Mouse (Mus musculus): ENCODE results near the gene Zswim3. TPM values are rescaled to one million over a fixed set of nuclear protein-coding genes. Genes with fewer than 3 reads are reported as not detected.

Gene Zswim3
- polyA plus RNA-seq, 2 experiments: 2.4 to 3.7 TPM

GRCm38 (mm10) chr2:164790451-164790850 is 14.4 kb upstream of the Zswim3 start:
- H3K9me3 ChIP-seq (ENCODE audit: control insufficient read depth, low read length): no peaks in the 10 kb centered on the region
- H3K4me3 ChIP-seq (ENCODE audit: insufficient read depth in 1 of 2, low read depth in 2 of 2, low read length in 2 of 2): no peak overlapping the region
- H3K36me3 ChIP-seq (replicated peaks; ENCODE audit: control insufficient read depth, insufficient read depth, low read depth): peaks cover 15% of the 10 kb centered on the region
- H3K4me1 ChIP-seq (replicated peaks; ENCODE audit: control insufficient read depth in 2 of 2, insufficient read depth in 2 of 2, low read length in 1 of 2): peaks cover 7 to 21% of the 10 kb centered on the region in 2 experiments
- 77% methylated on average over 4 of the region's 4 CpGs for WGBS (ENCODE audit: insufficient replicate concordance)
- DNase-seq (ENCODE audit: low read depth in 3 of 3, low spot score in 3 of 3): no peak
- TF ChIP-seq EP300 (IDR thresholded peaks at IDR 0.05; ENCODE audit: low read depth) (no peak), CTCF (IDR thresholded peaks at IDR 0.05; ENCODE audit: low read depth) (no peak)
- H3K27me3 ChIP-seq (ENCODE audit: control insufficient read depth, insufficient read depth, low read length): peaks cover 3% of the 10 kb centered on the region; the same call in 1 of the 2 replicates
- H3K9ac ChIP-seq (replicated peaks): no peak overlapping the region
- H3K4me2 ChIP-seq (ENCODE audit: low read depth): no peak overlapping the region
- ATAC-seq (ENCODE audit: insufficient read depth): no peak
- H3K27ac ChIP-seq: no peak overlapping the region

DNA sequence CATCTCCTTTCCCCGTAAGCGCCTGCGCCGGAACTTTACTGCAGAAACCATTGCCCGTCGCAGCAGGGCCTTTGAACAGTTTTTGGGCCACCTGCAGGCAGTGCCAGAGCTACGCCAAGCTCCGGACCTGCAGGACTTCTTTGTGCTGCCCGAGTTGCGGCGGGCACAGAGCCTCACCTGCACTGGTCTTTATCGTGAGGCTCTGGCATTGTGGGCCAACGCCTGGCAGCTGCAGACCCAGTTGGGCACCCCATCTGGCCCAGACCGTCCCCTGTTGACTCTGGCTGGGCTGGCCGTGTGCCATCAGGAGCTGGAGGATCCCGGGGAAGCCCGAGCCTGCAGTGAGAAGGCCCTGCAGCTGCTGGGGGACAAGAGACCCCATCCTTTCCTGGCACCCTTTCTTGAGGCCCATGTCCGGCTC is 13.0 kb upstream of the Zswim3 start:
- H3K27me3 ChIP-seq (ENCODE audit: control insufficient read depth, insufficient read depth, low read length): no peaks in the 10 kb centered on the region
- no peak overlapping the region for H3K27ac ChIP-seq
- H3K9me3 ChIP-seq (ENCODE audit: control insufficient read depth, low read length): no peaks in the 10 kb centered on the region
- H3K4me3 ChIP-seq (ENCODE audit: insufficient read depth in 1 of 2, low read depth in 2 of 2, low read length in 2 of 2): no peak overlapping the region
- peaks cover 7 to 15% of the 10 kb centered on the region in 2 experiments; a peak in 3 of 4 replicates for H3K4me1 ChIP-seq (replicated peaks; ENCODE audit: control insufficient read depth in 2 of 2, insufficient read depth in 2 of 2, low read length in 1 of 2)
- no peak for ATAC-seq (ENCODE audit: insufficient read depth)
- no peak overlapping the region for H3K4me2 ChIP-seq (ENCODE audit: low read depth)
- no peak for TF ChIP-seq EP300 (IDR thresholded peaks at IDR 0.05; ENCODE audit: low read depth)
- TF ChIP-seq CTCF (IDR thresholded peaks at IDR 0.05; ENCODE audit: low read depth): 0 out of 2 replicates have a peak, but pooled peaks have one; percentile 3
- 89% methylated on average over 18 of the region's 18 CpGs for WGBS (ENCODE audit: insufficient replicate concordance)
- no peak for DNase-seq (ENCODE audit: low read depth in 3 of 3, low spot score in 3 of 3)
- no peak overlapping the region for H3K9ac ChIP-seq (replicated peaks)
- H3K36me3 ChIP-seq (replicated peaks; ENCODE audit: control insufficient read depth, insufficient read depth, low read depth): peaks cover 20% of the 10 kb centered on the region

DNA sequence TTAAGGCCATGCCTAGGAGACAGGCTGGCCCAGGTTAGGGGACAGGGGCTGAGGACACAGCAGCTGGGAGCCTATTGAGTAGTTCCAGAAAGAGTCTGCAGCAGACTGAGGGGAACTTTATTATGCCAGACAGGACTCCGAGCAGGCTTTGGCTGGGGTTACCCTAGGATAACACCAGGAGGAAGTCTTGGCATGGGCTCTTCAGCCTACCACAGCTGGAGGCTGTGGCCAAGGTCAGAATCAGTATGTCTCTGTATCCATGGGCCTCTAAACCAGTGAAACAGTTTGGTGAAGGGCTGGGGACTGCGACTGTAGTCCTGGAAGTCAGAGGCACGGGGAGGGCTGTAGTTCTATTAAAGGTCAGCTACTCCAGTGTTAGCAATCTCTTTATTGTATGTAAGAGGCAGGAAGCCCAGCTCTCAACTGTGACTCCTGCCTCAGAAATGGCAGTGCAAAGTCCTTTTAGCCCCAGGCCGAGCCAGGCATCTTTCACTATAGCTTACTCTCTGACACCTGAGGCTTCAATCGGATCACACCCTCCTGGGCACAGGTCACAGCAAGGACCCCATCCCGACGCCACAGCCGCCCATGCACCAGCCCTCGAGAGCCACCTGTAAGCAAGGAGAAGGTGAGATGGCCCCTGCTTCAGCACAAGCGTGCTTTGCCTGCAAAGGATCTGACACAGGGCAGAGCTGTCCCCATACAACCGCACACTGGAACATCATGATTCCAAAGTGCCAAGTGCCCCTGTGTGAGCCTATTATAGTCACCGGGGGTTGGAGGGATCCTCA is 12.3 kb upstream of the Zswim3 start:
- TF ChIP-seq CTCF (IDR thresholded peaks at IDR 0.05; ENCODE audit: low read depth): no peak
- TF ChIP-seq EP300 (IDR thresholded peaks at IDR 0.05; ENCODE audit: low read depth): no peak
- ATAC-seq (ENCODE audit: insufficient read depth) (no peak), DNase-seq (ENCODE audit: low read depth in 3 of 3, low spot score in 3 of 3) (no peak)
- Histone ChIP-seq H3K9ac (replicated peaks) (no peak overlapping the region), H3K27me3 (ENCODE audit: control insufficient read depth, insufficient read depth, low read length) (no peaks in the 10 kb centered on the region), H3K4me3 (ENCODE audit: insufficient read depth in 1 of 2, low read depth in 2 of 2, low read length in 2 of 2) (no peak overlapping the region), H3K4me2 (ENCODE audit: low read depth) (no peak overlapping the region), H3K4me1 (replicated peaks; ENCODE audit: control insufficient read depth in 2 of 2, insufficient read depth in 2 of 2, low read length in 1 of 2) (peaks cover 7 to 13% of the 10 kb centered on the region in 2 experiments; a peak in 3 of 4 replicates), H3K36me3 (replicated peaks; ENCODE audit: control insufficient read depth, insufficient read depth, low read depth) (peaks cover 24% of the 10 kb centered on the region), H3K27ac (no peak overlapping the region), H3K9me3 (ENCODE audit: control insufficient read depth, low read length) (no peaks in the 10 kb centered on the region)
- WGBS (ENCODE audit: insufficient replicate concordance): 85% methylated on average over 12 of the region's 12 CpGs

- WGBS (ENCODE audit: insufficient replicate concordance): 90% methylated on average over 3 of the region's 3 CpGs
- ATAC-seq (ENCODE audit: insufficient read depth) (peak; percentile 32; the same call in 1 of the 2 replicates), DNase-seq (ENCODE audit: low read depth in 3 of 3, low spot score in 3 of 3) (peak in 1 of 3 experiments; percentile 45)
- no peaks in the 10 kb centered on the region for H3K9me3 ChIP-seq (ENCODE audit: control insufficient read depth, low read length)
- H3K27me3 ChIP-seq (ENCODE audit: control insufficient read depth, insufficient read depth, low read length): no peaks in the 10 kb centered on the region
- no peak overlapping the region for H3K4me3 ChIP-seq (ENCODE audit: insufficient read depth in 1 of 2, low read depth in 2 of 2, low read length in 2 of 2)
- H3K27ac ChIP-seq: no peak overlapping the region; the same call in 1 of the 2 replicates
- no peak overlapping the region for H3K9ac ChIP-seq (replicated peaks)
- peaks cover 31% of the 10 kb centered on the region for H3K36me3 ChIP-seq (replicated peaks; ENCODE audit: control insufficient read depth, insufficient read depth, low read depth)
- no peak for TF ChIP-seq EP300 (IDR thresholded peaks at IDR 0.05; ENCODE audit: low read depth)
- peak; percentile 94 for TF ChIP-seq CTCF (IDR thresholded peaks at IDR 0.05; ENCODE audit: low read depth)
- peaks cover 5 to 12% of the 10 kb centered on the region in 2 experiments; a peak in 3 of 4 replicates for H3K4me1 ChIP-seq (replicated peaks; ENCODE audit: control insufficient read depth in 2 of 2, insufficient read depth in 2 of 2, low read length in 1 of 2)
- no peak overlapping the region for H3K4me2 ChIP-seq (ENCODE audit: low read depth)
These were observed 11.7 kb upstream of the Zswim3 start for GRCm38 (mm10) chr2:164793236-164793635.

GRCm38 (mm10) chr2:164793772-164794171 is 11.1 kb upstream of the Zswim3 start:
- H3K4me1 ChIP-seq (replicated peaks; ENCODE audit: control insufficient read depth in 2 of 2, insufficient read depth in 2 of 2, low read length in 1 of 2): peaks cover 0 to 6% of the 10 kb centered on the region in 2 experiments; a peak in 2 of 4 replicates
- no peak overlapping the region for H3K4me2 ChIP-seq (ENCODE audit: low read depth)
- peak overlapping the region; percentile 14; the same call in 1 of the 2 replicates for H3K27ac ChIP-seq
- 72% methylated on average over 2 of the region's 2 CpGs for WGBS (ENCODE audit: insufficient replicate concordance)
- DNase-seq (ENCODE audit: low read depth in 3 of 3, low spot score in 3 of 3) (no peak), ATAC-seq (ENCODE audit: insufficient read depth) (peak; percentile 17; the same call in 1 of the 2 replicates)
- TF ChIP-seq CTCF (IDR thresholded peaks at IDR 0.05; ENCODE audit: low read depth) (no peak), EP300 (IDR thresholded peaks at IDR 0.05; ENCODE audit: low read depth) (no peak)
- H3K4me3 ChIP-seq (ENCODE audit: insufficient read depth in 1 of 2, low read depth in 2 of 2, low read length in 2 of 2): no peak overlapping the region
- no peak overlapping the region for H3K9ac ChIP-seq (replicated peaks)
- H3K36me3 ChIP-seq (replicated peaks; ENCODE audit: control insufficient read depth, insufficient read depth, low read depth): peaks cover 31% of the 10 kb centered on the region
- H3K27me3 ChIP-seq (ENCODE audit: control insufficient read depth, insufficient read depth, low read length): no peaks in the 10 kb centered on the region
- H3K9me3 ChIP-seq (ENCODE audit: control insufficient read depth, low read length): no peaks in the 10 kb centered on the region
